Mouse (Mus musculus) mouse embryonic stem cell (cell line): ENCODE measurements around the gene Vasp.

Experiments used
- in situ Hi-C, 2 experiments: fragments of 300-500 bp; cut with MboI; formaldehyde crosslinking; loops; 1 replicate in 1 of 2; 3 replicates in 1 of 2; pipeline ENCODE4 v1.14.3; 2019 to 2020; ENCODE audit warnings: low sequenced_read_pairs in 2 of 2, low pct_unique_long_range_greater_than_20kb in 1 of 2, mixed read lengths in 1 of 2; ENCODE audit not compliant: unreplicated experiment in 1 of 2

Gene Vasp

DNA sequence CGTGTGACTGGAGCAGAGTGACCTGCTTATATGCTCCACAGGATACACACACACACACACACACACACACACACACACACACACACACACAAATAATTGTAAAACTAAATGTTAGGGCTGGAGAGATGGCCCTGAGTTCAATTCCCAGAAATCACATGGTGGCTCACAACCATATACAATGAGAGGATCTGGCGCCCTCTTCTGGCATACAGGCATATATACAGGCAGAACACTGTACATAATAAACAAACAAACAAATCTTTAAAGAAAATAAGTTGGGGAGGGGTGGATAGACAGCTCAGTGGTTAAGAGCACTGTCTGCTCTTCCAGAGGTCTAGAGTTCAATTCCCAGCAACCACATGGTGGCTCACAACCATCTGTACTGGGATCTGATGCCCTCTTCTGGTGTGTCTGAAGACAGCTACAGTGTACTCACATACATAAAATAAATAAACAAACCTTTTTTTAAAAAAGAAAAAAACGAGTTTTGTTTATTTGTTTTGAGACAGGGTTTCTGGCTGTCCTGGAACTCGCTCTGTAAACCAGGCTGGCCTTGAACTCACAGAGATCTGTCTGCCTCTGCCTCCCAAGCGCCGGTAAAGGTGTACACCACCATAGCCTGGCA is 10.2 kb upstream of the Vasp start:
- in situ Hi-C loops: loop anchor here in 1 of 2 experiments (5.0 kb wide), 1 partner anchor 49 kb away; no protein-coding TSS in a partner anchor

DNA sequence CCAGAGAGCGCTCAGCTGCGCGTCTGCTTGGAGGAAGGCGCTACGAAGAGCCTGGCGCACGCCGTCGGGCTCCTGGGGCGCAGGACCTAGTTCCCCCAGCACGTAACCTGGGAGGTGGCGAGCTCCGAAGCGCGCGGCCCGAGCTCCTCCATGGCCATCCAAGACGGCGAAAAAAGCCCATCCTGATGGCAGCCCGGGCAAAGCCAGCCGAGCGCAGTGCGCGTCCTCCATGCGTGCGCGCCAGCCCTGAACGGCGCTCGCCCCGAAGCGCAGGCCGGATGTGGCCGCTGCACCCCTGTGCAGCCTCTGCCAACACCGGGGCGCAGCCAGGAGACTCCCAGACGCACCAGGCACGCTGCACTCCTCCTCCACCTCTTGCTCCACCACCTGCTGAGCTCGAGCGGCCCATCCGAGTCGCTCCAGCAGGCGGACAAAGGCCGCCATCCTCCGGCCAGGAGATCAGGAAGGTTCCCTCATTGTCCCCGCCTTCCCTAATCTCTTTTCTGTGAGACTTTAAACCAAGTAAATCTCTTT is 8.0 kb upstream of the Vasp start, which contains the start of gene Ppm1n:
Gene Ppm1n (minus strand): TSS at position 484 of the 534 bp plus-strand sequence.
- in situ Hi-C loops: loop anchor here (5.0 to 10.0 kb wide), 3 partner anchors 47 to 82 kb away; partner anchors contain the start of gene Gpr4 (in 1 of the 2)

DNA sequence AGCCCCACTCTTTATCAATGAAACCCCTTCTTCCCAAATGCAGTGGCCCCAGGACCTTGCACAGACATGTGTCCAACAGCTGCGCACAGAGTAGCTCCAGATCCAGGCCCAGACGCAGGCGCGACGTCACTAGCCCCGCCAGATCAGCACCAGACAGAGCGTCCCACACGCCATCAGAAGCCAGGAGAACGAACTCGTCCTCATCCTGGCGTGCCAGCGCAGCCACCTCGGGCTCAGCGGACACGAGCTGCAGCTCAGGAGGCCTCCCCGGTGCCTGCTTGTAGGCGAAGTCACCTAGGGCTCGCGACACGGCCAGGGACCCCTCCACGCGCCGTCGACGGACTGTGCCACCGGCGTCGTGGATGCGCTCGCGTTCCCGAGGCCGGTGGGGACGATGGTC is 7.4 kb upstream of the Vasp start:
- in situ Hi-C loops: loop anchor here (5.0 to 10.0 kb wide), 3 partner anchors 47 to 82 kb away; partner anchors contain the start of gene Gpr4 (in 1 of the 2)

DNA sequence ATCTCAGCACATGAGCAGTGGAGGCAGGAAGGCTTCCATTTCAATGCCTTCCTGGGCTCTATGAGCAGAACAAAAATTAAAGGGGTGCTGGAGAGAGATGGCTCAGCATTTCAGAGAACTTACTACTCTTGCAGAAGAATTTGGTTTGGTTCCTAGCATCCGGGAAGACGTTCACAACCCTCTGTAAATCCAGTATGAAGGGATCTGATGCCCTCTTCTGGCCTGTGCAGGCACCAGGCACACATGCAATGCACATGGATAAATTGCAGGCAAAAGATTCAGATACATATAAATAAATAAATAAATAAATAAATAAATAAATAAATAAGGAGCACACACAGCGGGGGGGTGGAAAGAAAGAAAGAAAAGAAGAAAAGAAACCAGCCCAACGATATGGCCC is 4.6 kb upstream of the Vasp start:
- in situ Hi-C loops: loop anchor here (5.0 to 10.0 kb wide), 3 partner anchors 44 to 79 kb away; partner anchors contain the start of gene Gpr4 (in 1 of the 2)

DNA sequence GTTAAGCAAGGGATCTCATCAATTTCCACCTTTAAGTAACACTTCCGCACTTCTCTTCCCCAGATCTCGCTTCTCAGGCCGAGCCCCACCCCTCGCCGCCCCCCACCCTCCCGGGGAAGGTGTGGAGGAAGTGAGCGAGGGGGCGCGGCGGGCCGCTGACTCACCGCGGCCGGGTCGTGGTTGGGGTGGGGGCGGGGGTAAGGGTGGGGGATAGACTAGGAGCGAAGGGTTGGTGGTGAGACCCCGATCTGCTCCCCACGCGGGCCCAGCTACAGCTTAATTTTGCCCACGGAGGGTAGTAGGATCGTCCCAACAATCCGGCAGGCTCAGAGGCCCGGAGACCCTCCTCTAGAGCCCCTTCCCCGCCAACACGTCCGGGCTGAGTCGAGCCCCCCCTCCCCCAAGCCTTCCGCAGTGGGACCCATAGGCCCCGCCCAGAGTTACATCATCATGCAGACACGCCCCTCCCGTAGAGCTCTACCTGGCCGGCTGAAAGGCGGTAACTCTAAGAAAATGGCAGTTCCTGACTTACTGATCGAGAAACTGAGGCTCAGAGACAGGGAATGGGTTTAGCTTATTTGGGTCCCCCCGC is 652 bp upstream of the Vasp start:
- in situ Hi-C loops: loop anchor here in 1 of 2 experiments (10.0 kb wide), 1 partner anchor 57 kb away; the partner anchor contains the start of gene Gpr4

DNA sequence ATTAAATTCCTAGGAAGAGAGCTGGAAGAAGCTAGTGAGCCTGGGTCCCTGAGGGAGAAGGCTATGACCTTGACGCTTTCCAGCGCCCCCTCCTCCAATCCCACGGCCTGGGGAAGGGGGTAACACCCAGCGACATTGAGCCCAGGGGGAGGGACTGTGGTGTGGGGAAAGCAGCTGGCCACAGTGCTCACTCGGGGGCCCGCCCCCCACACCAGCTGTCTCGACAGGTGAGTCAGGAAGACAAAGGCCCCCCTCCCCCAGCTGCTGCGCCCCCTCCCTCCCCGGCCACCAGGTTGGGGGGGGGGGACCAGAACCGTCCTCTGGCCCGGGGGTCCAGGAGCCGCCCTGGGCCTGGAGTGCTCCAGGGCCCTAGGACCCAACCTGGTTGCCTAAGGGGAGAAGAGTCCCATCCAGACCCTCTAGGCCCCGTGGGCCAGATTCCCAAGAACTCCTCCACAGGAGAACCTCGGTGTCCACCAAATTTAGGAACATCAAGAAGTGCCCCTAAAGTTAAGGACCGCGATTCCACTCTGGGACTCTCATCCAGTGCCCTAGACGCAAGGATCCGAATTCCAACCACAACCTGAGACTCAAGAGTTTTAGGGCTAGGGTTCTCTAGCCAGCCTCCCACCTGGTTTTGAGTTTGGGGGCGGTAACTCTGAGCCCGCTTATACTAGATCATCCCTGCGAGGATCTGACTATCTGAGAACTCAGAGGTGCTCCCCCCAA is 944 bp downstream of the Vasp start:
- in situ Hi-C loops: loop anchor here in 1 of 2 experiments (10.0 kb wide), 1 partner anchor 56 kb away; the partner anchor contains the start of gene Gpr4

DNA sequence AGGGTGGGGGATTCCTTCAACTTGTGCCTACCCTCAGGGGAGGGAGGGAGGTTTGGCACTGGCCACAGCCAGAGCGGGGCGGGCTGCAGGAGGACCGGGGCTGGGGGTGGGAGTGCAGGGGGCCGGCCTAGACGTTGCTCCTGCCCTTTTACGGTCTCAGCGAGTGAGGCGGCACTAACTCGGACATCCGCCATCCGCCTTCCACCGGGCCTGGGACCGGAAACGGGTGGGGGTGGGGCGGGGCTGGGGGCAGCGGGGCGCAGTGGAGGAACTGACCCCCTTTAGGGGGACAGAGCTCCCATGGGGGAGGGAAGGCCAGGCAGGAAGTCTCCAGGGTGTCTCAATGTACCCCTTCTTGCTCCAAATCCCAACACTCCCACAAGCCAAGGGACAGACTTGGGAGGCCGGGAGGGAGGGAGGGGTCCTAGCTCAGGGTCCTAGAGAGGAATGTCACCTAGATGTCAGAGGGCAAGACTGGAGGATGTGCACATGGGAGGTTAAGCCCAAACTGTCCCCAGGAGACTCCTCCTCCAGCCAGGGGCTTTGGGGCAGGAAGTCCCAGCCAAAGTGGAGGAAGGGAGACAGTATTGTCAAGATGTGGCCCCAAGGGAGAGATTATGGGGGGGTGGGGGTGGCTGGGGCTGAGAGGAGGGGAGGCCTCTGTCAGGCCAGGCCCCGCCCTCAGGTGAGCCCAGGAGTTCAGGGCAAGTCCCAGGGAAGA is 1.7 kb downstream of the Vasp start:
- in situ Hi-C loops: loop anchor here in 1 of 2 experiments (10.0 kb wide), 1 partner anchor 55 kb away; the partner anchor contains the start of gene Gpr4

DNA sequence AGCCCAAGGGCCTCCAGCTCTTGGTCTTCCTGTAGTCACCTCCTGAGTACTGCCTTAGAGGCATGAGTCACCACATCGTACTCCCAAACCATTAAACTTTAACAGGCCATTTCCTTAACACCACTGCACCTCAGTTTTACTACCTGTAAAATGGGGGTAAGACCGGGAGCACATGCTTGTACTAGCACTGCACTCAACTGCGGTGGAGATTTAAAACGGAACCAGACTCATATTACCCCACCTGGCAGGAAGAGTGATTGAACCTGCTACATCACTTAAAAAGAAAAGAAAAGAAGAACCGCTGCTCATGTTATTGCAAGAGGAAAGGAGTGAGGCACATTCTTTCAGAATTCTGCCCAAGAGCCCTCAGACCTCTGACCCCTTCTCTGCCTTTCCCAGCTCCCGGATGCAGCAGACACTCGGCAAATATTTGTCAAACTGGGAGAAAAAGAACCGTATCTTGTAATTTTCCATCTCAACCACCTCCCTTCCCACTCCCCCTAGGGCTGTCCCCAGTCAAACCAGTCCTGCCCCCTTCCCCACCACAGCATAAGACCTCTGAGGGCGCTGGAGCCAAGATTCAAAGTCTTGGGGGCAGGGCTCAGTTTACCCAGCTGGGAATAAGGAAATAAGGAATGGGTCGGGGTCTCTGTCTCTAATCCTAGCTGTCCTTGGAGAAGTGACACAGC is 2.5 kb downstream of the Vasp start:
- in situ Hi-C loops: no loop called here

DNA sequence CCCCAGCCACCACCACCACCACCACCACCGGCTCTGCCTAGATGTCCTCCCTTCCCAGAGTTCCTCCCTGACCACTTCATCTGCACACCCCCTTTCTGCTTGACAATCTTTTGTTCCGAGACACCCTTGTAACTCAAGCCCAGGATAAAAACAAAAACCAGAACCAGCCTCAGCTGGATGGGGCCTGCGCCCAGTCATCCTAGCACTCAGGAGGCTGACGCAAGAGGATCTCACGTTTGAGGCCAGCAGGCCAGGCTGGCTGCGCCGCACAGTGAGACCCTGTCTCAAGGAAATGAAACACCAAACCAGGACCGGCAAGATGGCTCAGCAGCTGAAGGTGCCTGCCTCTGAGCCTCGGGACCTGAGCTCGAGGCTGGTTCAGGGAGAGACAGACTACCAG is 4.6 kb downstream of the Vasp start:
- in situ Hi-C loops: no loop called here

DNA sequence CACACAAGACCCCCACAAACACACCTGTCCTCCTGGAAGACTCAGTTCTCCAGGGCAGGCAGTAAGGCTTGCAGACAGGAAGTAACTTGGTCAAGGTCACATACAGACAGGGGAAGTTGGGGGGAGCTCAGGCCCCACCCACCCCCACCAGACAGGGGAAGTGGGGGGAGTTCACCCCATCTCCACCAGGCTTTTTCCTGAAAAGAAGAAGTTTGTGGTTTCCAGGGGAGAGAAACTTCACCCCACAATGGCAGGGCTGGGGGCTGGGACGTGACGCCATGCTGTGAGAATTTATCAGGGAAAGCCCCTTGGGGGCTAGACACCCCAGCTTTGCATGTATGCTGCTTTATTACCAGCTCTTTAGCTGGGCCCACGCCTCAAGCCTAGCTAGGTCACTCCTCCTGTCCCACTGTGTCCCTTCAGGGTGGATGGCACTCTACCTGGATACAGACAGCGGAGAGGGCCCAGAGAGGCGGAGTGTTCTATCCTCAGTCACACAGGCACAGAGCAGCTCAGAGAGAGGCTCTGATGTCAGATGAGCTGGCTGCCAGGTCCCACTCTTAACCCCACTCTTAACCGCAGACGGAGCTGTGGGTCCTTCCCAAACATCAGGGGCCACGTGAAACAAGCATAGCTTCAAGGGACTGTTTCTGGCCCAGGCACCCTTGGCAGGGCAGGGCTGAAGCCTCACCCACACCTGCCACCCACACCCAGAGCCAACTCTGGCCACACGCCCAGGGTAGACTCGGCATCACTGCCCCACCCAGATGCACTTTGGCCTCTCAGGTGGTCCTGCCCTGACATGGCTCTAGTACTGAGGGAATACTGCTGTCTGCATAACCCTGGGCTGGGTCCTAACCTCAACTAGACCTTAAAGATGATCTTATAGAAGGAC is 5.4 kb downstream of the Vasp start:
- in situ Hi-C loops: no loop called here

DNA sequence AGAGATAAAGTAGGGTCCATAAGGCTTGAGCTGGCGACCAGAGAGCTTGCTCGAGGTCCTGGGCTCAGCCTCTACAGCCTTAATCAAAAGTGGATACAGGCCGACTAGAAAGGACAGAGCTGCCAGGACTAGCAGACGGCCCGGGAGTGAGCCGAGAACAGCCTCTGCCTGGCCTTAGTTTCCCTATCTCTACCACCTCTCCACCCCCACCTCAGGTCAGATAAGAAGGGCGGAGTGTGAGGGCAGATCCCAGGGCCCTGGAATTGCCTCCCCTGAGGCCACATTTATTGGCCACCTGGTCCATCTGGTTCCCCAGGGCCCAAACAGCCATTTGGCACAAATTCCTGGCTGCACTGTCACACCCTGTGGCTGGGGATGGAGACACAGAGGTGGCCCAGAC is 6.5 kb downstream of the Vasp start:
- in situ Hi-C loops: no loop called here

DNA sequence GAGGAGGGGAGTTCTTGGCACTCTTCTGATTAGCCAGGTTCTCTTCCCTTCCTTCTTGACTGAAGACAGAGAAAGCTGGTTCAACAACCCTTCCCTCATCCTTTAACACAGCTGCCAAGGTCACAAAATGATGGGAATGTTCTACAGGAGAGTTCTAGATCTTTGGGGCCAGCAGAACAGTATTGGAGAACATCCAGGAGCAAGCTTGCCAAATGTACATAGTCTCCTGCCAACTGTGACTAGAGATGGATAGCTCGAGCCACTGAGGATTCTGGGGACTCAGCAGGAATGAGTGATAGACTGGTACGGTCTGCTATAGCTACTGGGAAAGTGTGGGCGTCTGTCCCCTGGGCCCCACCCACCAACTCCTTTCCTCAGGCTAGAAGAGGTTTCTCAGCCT is 13.3 kb downstream of the Vasp start:
- in situ Hi-C loops: no loop called here

DNA sequence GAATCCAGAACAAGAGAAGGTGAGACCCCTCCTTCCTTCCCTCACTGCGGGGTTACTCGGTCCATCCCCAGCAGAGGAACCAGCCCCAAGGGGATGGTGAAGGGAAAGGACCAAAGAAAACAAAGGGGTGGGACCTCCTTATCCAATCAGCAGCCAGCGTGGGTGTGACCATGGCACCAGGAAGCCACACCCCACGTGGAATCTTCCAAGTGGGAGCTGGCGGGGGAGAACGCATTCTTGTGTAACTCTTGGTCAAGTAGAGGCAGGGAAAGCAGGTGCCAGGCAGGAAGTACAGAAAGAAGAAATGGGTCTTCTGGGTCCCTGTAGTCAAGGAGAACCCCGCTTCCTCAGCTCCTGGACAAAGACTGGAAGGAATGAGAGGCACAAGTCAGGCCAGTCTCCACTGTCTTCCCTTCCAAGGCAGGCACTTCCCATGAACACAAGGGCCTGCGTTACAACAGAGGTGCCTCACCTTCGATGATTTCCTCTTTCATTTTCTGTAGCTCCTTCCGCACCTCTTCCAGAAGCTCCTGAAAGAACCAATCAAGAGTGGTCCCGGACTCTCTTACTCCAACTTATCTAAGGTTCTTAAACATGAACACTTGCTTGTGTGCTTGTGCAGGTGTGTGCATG is 14.1 kb downstream of the Vasp start:
- in situ Hi-C loops: no loop called here

DNA sequence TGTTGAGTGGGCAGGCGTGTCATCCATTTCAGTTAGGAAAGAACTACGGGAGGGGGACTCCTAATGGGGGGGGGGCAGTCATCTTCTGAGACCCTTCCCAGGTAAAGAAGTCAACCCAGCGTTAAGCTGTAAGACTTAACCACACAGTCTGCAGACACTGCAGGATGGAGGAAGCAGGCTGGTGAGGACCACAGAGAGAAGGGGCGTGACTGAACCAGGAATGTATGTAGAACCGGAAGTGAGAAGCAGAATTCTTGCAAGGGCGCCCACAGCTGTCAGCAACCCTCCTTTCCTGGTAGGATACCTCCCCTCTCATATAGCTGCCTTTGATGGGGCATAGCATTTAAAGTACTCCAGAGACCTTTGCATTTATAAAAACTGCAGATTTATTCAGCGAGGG is 15.1 kb downstream of the Vasp start:
- in situ Hi-C loops: no loop called here

DNA sequence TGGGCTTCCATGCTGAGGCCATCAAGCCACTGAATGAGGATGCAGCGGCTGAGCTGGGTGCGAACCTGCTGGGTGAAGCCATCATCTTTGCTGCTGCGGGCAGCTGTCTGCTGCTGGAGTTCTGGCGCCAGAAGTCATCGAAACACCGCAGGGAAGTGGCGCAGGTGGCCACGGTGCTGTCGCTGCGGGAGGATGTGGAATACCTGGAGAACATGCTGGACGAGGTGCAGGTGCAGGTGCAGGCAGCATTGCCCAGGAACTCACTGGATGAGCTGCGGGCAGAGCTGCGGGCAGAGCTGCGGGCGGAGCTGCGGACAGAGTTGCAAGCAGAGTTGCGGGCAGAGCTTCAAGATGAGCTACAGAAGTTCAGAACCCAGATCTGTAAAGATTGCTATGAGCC is 16.2 kb downstream of the Vasp start:
- in situ Hi-C loops: no loop called here

DNA sequence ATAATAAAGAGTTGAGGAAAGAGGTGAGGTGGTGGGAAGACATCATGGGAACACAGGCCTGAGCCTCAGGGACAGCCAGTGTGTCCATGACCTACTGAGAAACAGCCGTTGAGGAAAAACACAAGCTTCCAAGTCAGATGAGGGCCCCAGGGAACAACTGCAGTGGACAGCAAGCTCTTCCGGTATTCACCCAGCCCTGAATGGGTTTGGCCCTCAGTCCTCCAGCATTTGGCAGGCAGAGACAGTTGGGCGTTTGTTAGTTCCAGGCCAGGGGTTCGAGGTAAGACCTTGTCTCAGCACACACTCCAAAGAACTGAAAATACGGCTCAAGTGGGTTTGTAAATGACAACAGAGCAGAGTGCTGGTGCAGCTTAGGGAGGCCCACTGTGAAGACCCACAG is 18.2 kb downstream of the Vasp start:
- in situ Hi-C loops: no loop called here

DNA sequence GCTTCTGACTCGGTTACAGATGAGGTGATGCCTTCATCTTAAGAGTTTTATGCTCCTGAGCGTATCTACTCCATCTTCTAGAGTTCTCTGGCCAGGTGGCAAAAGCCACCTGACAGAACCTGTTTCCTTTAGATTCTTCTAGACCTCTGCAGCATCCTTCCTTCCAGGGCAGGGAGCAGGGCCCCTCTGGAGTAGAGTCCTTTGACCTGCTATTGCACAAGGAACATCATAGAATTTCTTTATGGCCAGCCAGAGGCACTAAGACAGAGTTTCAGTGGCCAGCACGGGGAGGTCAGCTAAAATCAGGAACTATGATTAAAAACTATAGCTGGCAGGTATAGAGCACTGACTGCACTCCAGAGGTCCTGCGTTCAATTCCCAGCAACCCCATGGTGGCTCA is 19.5 kb downstream of the Vasp start:
- in situ Hi-C loops: no loop called here
